Mouse (Mus musculus): ENCODE results near the gene Bzw2. TPM values are rescaled to one million over a fixed set of nuclear protein-coding genes. Genes with fewer than 3 reads are reported as not detected.

Bzw2 gene
- polyA plus RNA-seq, 1 experiment from 2014 or later = 291 TPM

GRCm38 (mm10) chr12:36078101-36078899 lies 79.6 kb downstream of the Bzw2 start:
- no peak overlapping the region for H3K27ac ChIP-seq (ENCODE audit: low read depth, low read length)
- no peak overlapping the region for H3K4me3 ChIP-seq (ENCODE audit: low read depth, low read length)
- no peaks in the 10 kb centered on the region for H3K4me1 ChIP-seq (ENCODE audit: control insufficient read depth, insufficient read depth, low read length)
- no peak overlapping the region for H3K9ac ChIP-seq (ENCODE audit: low read length)
- H3K9me3 ChIP-seq (ENCODE audit: control insufficient read depth, low read length) = no peaks in the 10 kb centered on the region
- WGBS = 85% methylated on average over 4 of the region's 4 CpGs
- no peak for ATAC-seq (ENCODE audit: insufficient read depth, low FRiP score, low TSS enrichment)
- no peaks in the 10 kb centered on the region for H3K36me3 ChIP-seq (ENCODE audit: control insufficient read depth, insufficient read depth, low read length)
- H3K4me2 ChIP-seq (ENCODE audit: low read depth) = no peak overlapping the region
- H3K27me3 ChIP-seq (ENCODE audit: control insufficient read depth, insufficient read depth, low read length) = no peaks in the 10 kb centered on the region
- DNase-seq (ENCODE audit: low spot score) = no peak

DNA sequence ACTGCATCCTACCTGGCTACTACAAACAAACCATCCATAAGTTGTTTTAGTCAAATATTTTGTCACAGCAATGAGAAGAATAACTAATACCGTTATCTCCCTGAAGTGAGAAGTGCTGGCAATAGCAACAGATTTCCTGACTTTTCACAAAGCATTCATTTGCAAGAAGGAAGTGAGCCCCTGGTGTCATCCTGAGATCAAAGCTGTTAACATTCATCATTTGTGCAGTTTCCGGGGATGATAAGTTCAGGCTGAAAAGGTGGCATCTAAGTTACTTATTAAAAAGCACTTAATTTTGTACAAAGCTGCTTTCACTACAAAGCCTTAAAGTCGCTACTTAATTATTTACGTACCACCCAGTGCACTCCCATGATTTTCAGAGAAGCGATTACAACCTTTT lies 85.0 kb downstream of the Bzw2 start:
- Histone ChIP-seq H3K4me3 (ENCODE audit: low read depth, low read length) (no peak overlapping the region), H3K9me3 (ENCODE audit: control insufficient read depth, low read length) (no peaks in the 10 kb centered on the region), H3K4me1 (ENCODE audit: control insufficient read depth, insufficient read depth, low read length) (no peaks in the 10 kb centered on the region), H3K9ac (ENCODE audit: low read length) (no peak overlapping the region), H3K36me3 (ENCODE audit: control insufficient read depth, insufficient read depth, low read length) (no peaks in the 10 kb centered on the region), H3K27me3 (ENCODE audit: control insufficient read depth, insufficient read depth, low read length) (no peaks in the 10 kb centered on the region), H3K4me2 (ENCODE audit: low read depth) (no peak overlapping the region), H3K27ac (ENCODE audit: low read depth, low read length) (no peak overlapping the region)
- ATAC-seq (ENCODE audit: insufficient read depth, low FRiP score, low TSS enrichment) = no peak
- DNase-seq (ENCODE audit: low spot score) = no peak
- 21% methylated on average over 5 of the region's 5 CpGs for WGBS

DNA sequence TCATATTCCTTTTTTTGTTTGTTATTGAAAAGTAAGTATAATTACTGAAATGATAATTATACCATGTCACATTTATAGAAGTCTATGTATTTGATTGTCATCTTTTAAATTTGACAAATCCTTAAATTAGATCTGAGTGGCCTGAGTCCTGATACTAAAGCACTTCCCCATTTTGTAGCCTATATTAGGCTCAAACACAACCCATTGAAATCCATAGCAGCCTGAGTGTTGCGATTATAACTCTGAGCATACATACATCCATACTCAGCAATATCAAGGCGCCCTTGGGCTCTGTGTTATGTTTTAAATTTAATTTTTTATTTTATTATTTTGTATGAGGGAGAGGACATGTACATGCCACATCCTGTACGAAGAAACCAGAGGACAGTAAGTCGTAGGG lies 87.6 kb downstream of the Bzw2 start:
- WGBS = 88% methylated on average over 4 of the region's 4 CpGs

DNA sequence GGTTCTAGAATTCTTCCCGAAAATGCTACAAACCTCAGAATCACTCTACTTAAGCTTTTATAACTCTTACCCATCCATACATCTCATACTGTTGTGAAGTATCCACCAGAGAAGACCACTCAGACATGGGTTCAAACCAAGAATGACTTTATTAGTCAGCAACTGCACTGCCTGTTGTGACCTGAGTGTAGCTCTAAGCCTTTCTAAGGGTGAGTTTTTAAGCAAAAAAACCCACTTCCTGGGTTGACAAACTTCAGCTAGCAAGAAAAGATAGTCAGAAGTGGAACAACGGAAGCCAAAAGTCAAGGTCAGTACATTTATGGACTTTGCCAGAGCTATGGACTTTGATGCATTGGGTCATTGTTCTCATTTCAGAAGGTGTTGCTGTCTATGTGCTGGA lies 90.3 kb downstream of the Bzw2 start:
- WGBS = 93% methylated on average over 2 of the region's 2 CpGs
- H3K4me1 ChIP-seq (ENCODE audit: control insufficient read depth, insufficient read depth, low read length) = no peaks in the 10 kb centered on the region
- H3K4me3 ChIP-seq (ENCODE audit: low read depth, low read length) = no peak overlapping the region
- no peaks in the 10 kb centered on the region for H3K27me3 ChIP-seq (ENCODE audit: control insufficient read depth, insufficient read depth, low read length)
- H3K4me2 ChIP-seq (ENCODE audit: low read depth) = no peak overlapping the region
- H3K9me3 ChIP-seq (ENCODE audit: control insufficient read depth, low read length) = no peaks in the 10 kb centered on the region
- no peak overlapping the region for H3K9ac ChIP-seq (ENCODE audit: low read length)
- H3K36me3 ChIP-seq (ENCODE audit: control insufficient read depth, insufficient read depth, low read length) = no peaks in the 10 kb centered on the region
- DNase-seq (ENCODE audit: low spot score) (no peak), ATAC-seq (ENCODE audit: insufficient read depth, low FRiP score, low TSS enrichment) (no peak)
- no peak overlapping the region for H3K27ac ChIP-seq (ENCODE audit: low read depth, low read length)

More for the DNA sequence above, 87.6 kb downstream of the Bzw2 start:
- DNase-seq (ENCODE audit: low spot score) = no peak
- H3K9me3 ChIP-seq (ENCODE audit: control insufficient read depth, low read length) = no peaks in the 10 kb centered on the region
- H3K4me2 ChIP-seq (ENCODE audit: low read depth) = no peak overlapping the region
- H3K27ac ChIP-seq (ENCODE audit: low read depth, low read length) = no peak overlapping the region
- H3K27me3 ChIP-seq (ENCODE audit: control insufficient read depth, insufficient read depth, low read length) = no peaks in the 10 kb centered on the region
- no peak for ATAC-seq (ENCODE audit: insufficient read depth, low FRiP score, low TSS enrichment)
- no peaks in the 10 kb centered on the region for H3K36me3 ChIP-seq (ENCODE audit: control insufficient read depth, insufficient read depth, low read length)
- no peaks in the 10 kb centered on the region for H3K4me1 ChIP-seq (ENCODE audit: control insufficient read depth, insufficient read depth, low read length)
- no peak overlapping the region for H3K9ac ChIP-seq (ENCODE audit: low read length)
- H3K4me3 ChIP-seq (ENCODE audit: low read depth, low read length) = no peak overlapping the region

DNA sequence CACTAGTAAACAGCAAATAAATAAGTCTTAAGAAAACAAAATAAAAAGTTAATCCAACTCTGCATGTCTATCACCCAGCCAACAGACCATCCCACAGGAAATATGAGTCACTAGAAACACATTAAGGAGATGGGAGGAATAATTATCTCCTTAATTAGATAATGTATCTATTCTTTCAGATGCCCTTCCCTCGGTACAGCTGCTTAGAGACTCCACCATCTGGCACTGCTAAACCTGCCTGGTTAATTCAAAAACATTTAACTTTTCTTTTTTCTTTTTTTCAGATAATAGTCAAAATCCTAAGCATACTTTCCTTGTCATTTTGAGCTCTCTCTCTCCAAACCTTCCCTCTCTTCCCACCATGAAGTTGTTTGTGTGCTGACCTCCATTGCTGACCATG lies 92.0 kb downstream of the Bzw2 start:
- H3K4me2 ChIP-seq (ENCODE audit: low read depth) = no peak overlapping the region
- no peak for ATAC-seq (ENCODE audit: insufficient read depth, low FRiP score, low TSS enrichment)
- H3K4me3 ChIP-seq (ENCODE audit: low read depth, low read length) = no peak overlapping the region
- H3K4me1 ChIP-seq (ENCODE audit: control insufficient read depth, insufficient read depth, low read length) = no peaks in the 10 kb centered on the region
- DNase-seq (ENCODE audit: low spot score) = no peak
- no peak overlapping the region for H3K9ac ChIP-seq (ENCODE audit: low read length)
- H3K9me3 ChIP-seq (ENCODE audit: control insufficient read depth, low read length) = no peaks in the 10 kb centered on the region
- WGBS = 90% methylated on average over 1 of the region's 1 CpGs
- no peaks in the 10 kb centered on the region for H3K27me3 ChIP-seq (ENCODE audit: control insufficient read depth, insufficient read depth, low read length)
- H3K36me3 ChIP-seq (ENCODE audit: control insufficient read depth, insufficient read depth, low read length) = no peaks in the 10 kb centered on the region
- no peak overlapping the region for H3K27ac ChIP-seq (ENCODE audit: low read depth, low read length)

DNA sequence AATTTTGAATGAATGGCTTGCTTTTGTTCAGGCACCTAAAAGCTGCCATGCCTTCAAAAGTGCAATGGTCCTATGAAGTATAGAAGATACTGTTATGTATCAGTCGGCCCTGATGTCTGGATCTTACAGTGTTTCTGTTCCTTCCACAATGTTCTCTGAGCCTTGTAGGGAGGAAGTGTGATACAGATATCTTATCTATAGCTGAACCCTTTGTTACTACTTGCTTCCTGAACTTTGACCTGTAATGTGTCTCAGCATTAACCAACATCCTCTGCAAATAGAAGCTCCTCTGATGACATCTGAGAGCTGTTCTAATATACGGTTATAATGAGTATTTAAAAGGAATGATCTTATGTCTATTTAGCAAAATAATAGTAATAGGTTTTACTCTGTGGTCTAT lies 100.2 kb downstream of the Bzw2 start:
- no peaks in the 10 kb centered on the region for H3K36me3 ChIP-seq (ENCODE audit: control insufficient read depth, insufficient read depth, low read length)
- ATAC-seq (ENCODE audit: insufficient read depth, low FRiP score, low TSS enrichment) = no peak
- DNase-seq (ENCODE audit: low spot score) = no peak
- H3K27me3 ChIP-seq (ENCODE audit: control insufficient read depth, insufficient read depth, low read length) = no peaks in the 10 kb centered on the region
- no peak overlapping the region for H3K27ac ChIP-seq (ENCODE audit: low read depth, low read length)
- no peak overlapping the region for H3K9ac ChIP-seq (ENCODE audit: low read length)
- no peak overlapping the region for H3K4me3 ChIP-seq (ENCODE audit: low read depth, low read length)
- H3K9me3 ChIP-seq (ENCODE audit: control insufficient read depth, low read length) = no peaks in the 10 kb centered on the region
- H3K4me2 ChIP-seq (ENCODE audit: low read depth) = no peak overlapping the region
- no peaks in the 10 kb centered on the region for H3K4me1 ChIP-seq (ENCODE audit: control insufficient read depth, insufficient read depth, low read length)
- 93% methylated on average over 2 of the region's 2 CpGs for WGBS

GRCm38 (mm10) chr12:36050276-36050675 lies 107.6 kb downstream of the Bzw2 start:
- H3K4me2 ChIP-seq (ENCODE audit: low read depth) = no peak overlapping the region
- no peak for ATAC-seq (ENCODE audit: insufficient read depth, low FRiP score, low TSS enrichment)
- 71% methylated on average over 1 of the region's 1 CpGs for WGBS
- H3K9ac ChIP-seq (ENCODE audit: low read length) = no peak overlapping the region
- DNase-seq (ENCODE audit: low spot score) = no peak
- H3K9me3 ChIP-seq (ENCODE audit: control insufficient read depth, low read length) = no peaks in the 10 kb centered on the region
- H3K27me3 ChIP-seq (ENCODE audit: control insufficient read depth, insufficient read depth, low read length) = no peaks in the 10 kb centered on the region
- H3K36me3 ChIP-seq (ENCODE audit: control insufficient read depth, insufficient read depth, low read length) = no peaks in the 10 kb centered on the region
- H3K4me3 ChIP-seq (ENCODE audit: low read depth, low read length) = no peak overlapping the region
- no peak overlapping the region for H3K27ac ChIP-seq (ENCODE audit: low read depth, low read length)
- no peaks in the 10 kb centered on the region for H3K4me1 ChIP-seq (ENCODE audit: control insufficient read depth, insufficient read depth, low read length)

DNA sequence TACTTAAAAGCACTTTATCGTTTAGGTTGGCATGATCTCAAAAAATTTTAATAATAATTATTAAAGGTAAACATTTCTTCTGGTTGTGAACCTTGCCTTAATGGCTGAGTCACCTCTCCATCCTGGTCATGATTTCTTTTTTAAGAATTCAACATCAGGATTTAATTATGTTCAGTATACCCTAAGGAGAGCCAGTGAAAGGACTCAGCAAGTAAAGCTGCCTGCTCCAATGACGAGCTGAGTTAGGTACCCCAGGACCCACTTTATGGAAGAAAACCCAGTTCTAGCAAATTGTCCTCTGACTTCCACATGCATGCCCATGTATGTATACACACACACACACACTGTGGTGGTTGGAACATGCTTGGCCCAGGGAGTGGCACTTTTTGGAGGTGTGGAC lies 110.3 kb downstream of the Bzw2 start:
- Histone ChIP-seq H3K4me2 (ENCODE audit: low read depth) (no peak overlapping the region), H3K27me3 (ENCODE audit: control insufficient read depth, insufficient read depth, low read length) (no peaks in the 10 kb centered on the region), H3K9ac (ENCODE audit: low read length) (no peak overlapping the region), H3K27ac (ENCODE audit: low read depth, low read length) (no peak overlapping the region), H3K4me3 (ENCODE audit: low read depth, low read length) (no peak overlapping the region), H3K9me3 (ENCODE audit: control insufficient read depth, low read length) (no peaks in the 10 kb centered on the region), H3K36me3 (ENCODE audit: control insufficient read depth, insufficient read depth, low read length) (no peaks in the 10 kb centered on the region), H3K4me1 (ENCODE audit: control insufficient read depth, insufficient read depth, low read length) (no peaks in the 10 kb centered on the region)
- 78% methylated on average over 2 of the region's 2 CpGs for WGBS
- DNase-seq (ENCODE audit: low spot score) (no peak), ATAC-seq (ENCODE audit: insufficient read depth, low FRiP score, low TSS enrichment) (no peak)

DNA sequence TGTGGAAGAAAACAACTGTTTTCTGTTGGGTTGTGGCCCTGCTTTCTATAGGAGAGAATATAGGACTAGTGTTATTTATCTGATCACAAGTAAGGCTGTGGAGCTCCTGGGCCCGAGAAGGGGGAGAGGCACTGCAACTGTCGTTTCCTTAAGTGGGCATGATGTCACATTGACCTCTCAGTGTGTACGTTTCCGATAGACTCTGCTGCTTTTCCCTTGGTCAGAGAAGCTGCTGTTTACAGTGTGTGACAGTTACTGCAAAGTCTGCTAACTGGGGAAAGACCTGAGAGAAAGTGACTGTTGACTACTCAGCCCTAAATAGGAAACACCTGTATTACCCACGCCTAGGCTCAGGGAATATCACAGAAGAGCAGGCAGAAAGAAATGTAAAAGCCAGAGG lies 111.7 kb downstream of the Bzw2 start:
- ATAC-seq (ENCODE audit: insufficient read depth, low FRiP score, low TSS enrichment) = no peak
- H3K4me3 ChIP-seq (ENCODE audit: low read depth, low read length) = no peak overlapping the region
- WGBS = 50% methylated on average over 5 of the region's 5 CpGs

More for the DNA sequence above, 111.7 kb downstream of the Bzw2 start:
- no peak for DNase-seq (ENCODE audit: low spot score)
- Histone ChIP-seq H3K4me2 (ENCODE audit: low read depth) (no peak overlapping the region), H3K9ac (ENCODE audit: low read length) (no peak overlapping the region), H3K36me3 (ENCODE audit: control insufficient read depth, insufficient read depth, low read length) (no peaks in the 10 kb centered on the region), H3K27ac (ENCODE audit: low read depth, low read length) (no peak overlapping the region), H3K9me3 (ENCODE audit: control insufficient read depth, low read length) (no peaks in the 10 kb centered on the region), H3K4me1 (ENCODE audit: control insufficient read depth, insufficient read depth, low read length) (no peaks in the 10 kb centered on the region), H3K27me3 (ENCODE audit: control insufficient read depth, insufficient read depth, low read length) (no peaks in the 10 kb centered on the region)

All from neural tube, embryonic 11.5 days (tissue).